Mouse (Mus musculus) cerebellum, adult (tissue): ENCODE results near the gene Pgap3.

ENCODE experiments used
- ATAC-seq: cut with Nextera tagmentation; 2 replicates; pipeline ENCODE4 v1.9.2; 2017; ENCODE audit warnings: mild to moderate bottlenecking, moderate library complexity, mixed read lengths; ENCODE audit not compliant: insufficient number of reproducible peaks, low FRiP score, low TSS enrichment

The Pgap3 gene

DNA sequence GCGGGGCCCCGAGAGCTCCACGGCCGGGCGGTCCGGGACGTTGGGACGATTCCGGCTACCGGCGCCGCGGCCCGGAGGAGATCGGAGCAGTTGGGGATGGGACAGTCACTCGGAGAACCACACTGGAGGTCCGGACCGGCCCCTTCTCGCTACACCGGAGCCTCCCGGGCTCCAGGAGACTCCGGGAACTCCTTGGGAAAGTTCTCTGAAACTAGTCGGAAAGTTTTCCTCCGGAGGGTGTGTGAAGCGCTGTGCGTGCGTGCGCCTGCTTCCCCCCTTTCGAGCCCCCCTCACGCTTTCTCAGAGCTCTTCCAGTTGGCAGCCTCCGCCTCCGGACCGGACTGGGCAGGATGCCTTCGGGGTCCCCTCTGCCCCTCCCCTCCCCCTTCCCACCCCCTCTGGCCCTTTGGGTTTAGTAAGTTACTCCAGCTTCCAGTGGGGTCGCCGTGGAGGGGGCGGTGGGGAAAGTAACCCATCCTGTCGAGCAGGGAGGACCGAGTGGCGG, 12.6 kb upstream of the Pgap3 start:
- ATAC-seq, result no peak

DNA sequence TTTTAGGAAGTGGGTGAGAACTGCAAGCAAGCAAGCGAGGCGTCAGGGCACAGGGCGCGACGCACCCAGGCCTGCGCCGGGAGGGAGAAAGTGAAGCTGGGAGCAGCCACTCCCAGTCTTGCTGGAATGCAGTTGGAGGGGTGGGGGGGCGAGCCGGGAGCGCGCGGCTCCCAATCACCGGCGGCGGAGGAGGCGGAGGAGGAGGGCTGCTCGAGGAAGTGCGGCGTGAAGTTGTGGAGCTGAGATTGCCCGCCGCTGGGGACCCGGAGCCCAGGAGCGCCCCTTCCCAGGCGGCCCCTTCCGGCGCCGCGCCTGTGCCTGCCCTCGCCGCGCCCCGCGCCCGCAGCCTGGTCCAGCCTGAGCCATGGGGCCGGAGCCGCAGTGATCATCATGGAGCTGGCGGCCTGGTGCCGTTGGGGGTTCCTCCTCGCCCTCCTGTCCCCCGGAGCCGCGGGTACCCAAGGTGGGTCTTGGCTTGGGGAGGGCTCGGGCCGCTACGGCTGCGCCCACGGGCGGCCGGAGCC, 12.0 kb upstream of the Pgap3 start, which contains the start of gene Erbb2:
Gene Erbb2, plus strand, starts transcription at position 198 of the 524 bp plus-strand sequence.
- ATAC-seq, result no peak

DNA sequence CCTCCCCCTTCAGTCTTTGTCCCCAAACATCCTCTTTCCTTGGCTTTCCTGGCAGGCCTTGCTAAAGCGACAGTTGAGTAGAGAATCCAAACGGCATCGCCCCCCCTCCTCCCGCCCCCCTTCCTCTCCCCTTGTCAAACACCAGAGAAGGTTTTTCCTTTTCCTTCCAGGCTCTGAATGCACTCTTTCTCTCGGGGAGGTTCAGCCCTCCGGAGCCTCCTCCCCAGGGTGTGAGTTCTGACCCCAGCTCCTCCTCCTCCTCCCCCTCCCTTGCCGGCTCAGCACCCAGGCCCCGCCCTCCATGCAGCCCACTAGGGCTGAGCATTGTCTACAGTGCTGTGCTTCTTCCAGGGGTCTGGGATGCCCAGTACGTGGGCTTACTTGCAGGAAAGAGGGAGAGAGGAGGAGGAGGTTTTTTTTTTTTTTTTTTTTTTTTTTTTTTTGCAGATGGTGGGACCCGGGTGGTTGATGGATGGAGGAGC, 9.1 kb upstream of the Pgap3 start:
- ATAC-seq, result no peak

DNA sequence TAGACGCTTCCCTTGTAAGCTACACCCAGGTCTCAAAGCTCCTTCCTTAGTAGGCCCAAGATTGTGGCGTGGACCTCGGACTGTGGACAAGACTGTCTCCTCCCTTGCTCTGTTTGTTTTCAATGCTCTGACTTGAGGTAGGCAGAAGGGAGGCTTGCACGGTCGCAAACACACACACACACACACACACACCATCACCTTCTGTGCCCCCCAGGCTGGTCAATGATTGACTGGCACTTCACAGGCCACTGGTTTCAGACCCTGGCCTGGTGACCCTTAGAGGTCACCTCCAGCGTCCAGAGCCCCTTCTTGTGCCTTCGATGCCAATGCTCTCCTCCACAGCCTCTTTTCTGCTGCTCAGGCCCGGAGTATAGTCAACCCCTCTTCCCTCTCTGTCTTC, 8.6 kb upstream of the Pgap3 start:
- ATAC-seq, result no peak

DNA sequence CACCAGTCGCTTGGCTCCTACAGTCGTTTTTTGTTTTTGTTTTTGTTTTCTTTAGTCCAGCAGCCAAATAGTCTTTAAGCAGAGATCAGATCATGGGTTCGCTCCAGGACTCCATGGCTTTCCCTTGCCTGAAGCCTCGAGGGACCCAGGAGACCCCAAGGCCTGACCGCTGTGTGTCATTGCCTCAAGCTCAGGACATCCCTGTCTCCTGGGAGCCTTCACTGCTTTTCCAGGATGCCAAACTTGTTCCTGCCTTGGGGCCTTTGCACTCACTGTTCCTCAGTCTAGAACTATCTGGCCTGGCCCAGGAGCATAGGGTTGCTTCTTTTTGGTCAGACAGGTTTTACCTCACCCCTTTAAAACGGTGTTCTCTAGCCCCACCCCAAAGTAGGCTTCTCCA, 6.3 kb upstream of the Pgap3 start:
- ATAC-seq, result no peak

DNA sequence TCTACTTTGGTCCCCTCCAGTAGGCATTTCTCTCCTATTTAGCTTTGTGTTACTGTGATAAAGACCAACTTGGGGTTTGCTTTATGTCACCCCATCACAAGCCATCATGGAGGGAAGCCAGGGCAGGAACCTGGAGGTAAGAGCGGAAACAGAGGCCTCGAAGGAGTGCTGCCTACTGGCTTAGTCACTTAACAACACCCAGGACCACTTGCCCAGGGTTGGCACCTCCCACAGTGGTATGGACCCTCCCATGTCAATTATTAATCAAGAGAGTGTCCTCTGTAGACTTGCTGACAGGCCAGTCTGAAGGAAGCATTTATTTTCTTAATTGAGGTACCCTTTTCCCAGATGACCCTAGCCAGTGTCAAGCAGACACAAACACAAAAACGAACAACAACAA, 526 bp upstream of the Pgap3 start:
- ATAC-seq, result no peak

DNA sequence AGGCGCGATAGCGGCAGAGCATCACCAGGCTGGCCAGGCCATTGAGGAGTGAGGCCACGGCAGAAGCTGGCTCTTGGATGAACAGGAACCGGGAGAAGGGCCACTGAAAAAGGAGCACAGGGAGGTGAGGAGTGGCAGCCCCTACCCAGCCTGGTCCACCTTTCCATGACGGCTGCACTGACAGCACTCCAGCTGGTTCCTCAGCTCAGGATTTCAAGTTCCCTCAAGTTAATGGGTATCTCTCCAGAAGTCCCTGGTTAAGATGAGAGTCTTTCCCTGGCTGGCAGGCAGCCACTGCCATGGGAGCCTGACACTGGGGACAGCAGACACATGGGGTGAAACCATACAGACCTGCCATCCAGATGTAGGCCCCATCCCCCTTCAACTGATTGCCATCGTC, 2.3 kb downstream of the Pgap3 start:
- ATAC-seq, result no peak

DNA sequence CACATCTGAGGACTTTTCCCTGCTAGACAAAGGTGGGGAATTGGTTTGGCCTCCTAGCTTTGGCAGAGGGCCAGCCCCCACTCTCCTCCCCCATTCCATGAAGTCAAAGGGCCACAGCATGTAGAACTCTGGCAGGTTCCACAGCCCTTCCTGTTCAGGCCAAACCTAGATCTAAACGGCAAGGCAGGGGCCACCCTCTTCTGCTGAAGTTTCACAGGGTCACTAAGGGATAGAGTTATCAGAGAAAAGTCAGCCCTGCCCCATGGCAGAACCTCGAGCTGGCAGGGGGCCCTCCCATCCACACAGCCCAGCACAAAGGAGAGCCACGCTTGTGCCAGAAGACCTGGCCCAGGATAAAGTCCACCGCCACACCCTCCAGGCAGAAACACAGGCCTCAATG, 5.2 kb downstream of the Pgap3 start:
- ATAC-seq, result no peak

DNA sequence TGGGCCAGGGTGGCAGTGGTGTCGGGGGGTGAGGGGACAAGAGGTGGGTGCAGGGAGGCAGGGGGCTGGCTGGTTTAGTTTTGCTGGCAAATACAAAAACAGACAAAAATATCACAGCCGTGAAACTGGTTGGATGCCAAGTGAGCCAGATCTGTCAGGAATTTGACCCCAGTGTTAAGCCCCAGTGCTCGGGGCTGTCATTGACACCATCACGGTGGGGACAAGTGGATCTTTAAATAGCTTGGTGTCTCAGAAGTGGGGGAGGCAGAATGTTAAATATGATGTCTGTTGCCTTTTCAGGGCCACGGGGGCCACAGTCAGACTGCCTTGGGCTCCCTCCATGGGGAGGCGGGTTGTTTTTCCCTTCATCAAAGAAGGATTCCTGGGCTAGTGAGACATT, 6.0 kb downstream of the Pgap3 start:
- no peak for ATAC-seq

DNA sequence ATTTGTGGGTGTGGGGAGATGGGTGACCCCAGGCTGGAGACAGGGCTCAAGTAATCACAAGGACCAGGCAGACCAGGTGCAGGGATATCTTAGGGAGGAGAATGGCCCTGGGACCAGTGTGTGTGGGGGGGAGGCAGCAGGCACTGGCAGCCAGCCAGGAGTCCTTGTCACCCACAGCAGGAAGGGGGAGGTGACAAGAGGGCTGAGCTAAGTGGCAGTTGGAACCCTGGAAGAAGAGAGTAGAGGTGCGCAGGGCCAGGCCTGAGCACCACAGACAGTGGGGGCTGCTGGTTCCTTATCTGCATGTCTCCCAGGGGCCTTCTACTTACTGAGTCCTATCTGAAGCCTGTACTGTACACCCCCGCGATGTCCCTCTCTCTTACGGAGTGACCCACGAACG, 7.0 kb downstream of the Pgap3 start:
- ATAC-seq, result no peak

DNA sequence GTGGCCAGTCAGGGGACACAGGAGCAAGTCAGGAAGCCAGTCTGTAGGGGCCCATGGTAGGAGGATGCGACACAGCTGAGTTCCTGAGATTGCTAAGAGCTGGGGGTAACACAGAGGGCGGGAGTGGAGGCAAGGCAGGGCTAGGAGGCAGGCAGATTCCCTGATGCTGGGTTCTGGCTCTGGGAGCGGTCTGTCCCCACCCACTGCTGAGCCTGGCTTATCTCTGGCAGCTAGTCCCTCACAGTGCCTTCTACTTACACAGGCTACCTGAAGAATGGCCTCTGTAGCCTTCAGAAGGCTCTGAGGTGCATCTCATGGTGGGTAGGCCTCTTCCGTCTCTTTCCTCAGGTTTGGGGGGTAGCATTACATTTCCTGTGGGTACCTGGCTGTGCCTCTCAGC, 7.6 kb downstream of the Pgap3 start:
- no peak for ATAC-seq

DNA sequence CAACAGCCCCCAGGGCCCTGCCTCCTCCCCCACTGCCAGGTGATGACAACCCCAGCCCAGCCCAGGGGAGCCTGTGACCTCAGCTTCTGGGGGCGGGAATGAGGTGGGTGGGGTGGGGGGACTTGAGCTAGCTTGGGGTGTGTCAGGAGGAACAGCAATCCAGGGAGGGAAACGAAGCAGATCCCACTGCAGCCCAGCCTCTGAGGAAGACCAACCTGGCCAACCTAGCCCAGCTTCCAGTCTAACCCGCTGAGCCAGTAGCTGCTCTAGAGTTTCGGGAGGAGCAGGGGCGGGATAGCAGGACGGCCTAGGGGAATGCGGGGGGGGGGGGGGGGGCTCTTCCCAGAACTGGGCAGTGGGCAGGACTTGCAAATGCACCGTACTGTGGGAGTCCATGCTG, 8.3 kb downstream of the Pgap3 start:
- no peak for ATAC-seq

DNA sequence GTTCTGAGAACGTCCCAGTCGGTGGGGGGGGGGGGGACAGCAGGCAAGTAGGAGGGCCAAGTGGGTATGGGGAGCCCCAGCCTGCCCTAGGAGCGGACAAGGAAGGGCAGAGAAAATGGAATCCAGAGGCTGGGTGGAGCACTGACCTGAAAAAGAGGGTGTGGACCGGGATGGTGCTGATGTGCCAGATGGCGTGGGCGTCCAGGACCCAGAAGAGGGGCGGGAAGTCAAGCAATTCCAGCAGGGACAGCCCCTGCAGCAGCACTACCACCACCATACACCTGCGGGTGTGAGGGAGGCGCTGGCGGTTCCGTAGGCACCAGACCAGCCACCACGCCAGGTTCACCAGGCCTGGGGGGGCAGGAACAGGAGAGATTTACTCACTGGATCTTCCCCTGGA, 10.1 kb downstream of the Pgap3 start:
- no peak for ATAC-seq

DNA sequence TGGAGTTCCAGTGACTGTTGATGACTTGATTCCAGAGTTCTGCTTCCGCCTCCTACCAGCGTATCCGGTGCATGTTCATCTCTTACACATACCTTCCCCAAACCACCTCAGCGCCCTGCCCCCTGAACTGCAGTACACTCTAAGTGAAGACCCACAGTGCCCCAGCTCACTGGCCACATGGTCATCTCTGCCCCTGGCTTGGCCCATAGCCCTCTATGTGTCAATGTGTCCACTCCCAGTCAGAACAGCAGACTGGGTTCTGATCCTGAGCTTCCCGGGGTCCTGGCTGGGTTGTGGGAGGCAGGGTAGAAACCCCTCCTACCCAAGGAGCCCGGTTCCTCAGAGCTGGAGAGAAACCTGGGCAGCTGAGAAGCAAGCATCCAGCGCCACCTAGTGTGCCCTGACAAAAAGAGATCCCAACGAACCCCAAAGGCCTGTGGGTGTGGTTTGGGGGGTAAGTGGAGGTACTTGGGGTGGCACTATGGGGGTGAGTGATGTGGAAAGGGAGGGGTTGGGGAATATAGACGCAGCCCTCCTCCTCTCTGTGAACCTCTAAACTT, 11.0 kb downstream of the Pgap3 start:
- no peak for ATAC-seq

DNA sequence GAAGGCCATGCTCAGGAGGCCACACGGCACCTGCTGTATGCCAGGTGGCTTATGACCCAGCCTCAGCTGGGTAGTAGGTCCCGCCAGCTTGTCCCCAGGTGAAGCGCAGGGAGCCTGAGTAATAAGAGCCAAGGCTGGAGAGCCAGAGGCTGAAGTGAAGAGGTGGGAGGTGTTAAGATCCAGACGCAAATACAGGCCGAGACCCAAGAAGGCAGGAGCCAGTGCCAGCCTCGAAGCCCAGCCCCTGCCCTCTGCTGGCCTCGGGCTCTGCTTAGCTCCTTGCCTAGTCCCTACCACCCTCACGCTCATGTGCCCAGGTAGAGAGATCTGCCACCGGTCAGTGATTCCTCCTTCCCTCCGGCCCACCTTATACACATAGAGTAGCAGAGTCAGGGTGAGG, 12.0 kb downstream of the Pgap3 start:
- no peak for ATAC-seq

DNA sequence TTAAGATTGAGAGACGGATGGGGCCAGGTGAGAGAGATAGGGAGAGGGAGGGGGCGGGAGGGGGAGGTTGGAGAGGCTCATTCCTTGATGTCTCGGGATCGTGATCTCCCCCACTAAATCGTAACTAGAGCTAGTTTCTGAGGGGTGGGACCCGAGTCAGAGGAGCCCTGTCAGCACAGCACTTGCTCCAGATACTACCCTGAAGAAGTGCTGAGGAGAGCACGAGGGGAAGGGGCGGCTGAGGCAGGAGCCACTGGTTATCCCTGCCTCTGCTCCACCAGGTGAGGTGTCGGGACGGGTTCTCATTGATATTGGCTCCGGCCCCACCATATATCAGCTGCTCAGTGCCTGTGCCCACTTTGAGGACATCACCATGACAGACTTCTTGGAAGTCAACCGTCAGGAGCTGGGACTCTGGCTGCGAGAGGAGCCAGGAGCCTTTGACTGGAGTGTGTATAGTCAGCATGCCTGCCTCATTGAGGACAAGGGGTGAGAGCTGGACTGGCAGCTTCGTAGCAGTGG, 13.2 kb downstream of the Pgap3 start:
- no peak for ATAC-seq

DNA sequence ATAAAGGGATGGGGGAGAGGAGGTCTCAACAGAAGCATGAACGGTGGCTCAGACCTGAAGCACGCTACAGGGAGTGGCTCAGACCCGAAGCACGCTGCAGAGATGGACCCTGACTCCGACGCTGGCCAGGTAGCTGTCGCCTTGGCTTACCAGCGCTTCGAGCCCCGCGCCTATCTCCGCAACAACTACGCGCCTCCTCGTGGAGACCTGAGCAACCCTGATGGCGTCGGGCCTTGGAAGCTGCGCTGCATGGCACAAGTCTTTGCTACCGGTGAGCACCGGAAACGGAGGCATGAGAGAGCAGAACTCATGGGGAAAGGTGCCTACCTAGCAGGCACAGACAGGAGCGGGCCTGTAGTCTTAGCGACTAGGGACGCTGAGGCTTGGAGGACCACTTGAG, 13.7 kb downstream of the Pgap3 start:
- ATAC-seq, result no peak

DNA sequence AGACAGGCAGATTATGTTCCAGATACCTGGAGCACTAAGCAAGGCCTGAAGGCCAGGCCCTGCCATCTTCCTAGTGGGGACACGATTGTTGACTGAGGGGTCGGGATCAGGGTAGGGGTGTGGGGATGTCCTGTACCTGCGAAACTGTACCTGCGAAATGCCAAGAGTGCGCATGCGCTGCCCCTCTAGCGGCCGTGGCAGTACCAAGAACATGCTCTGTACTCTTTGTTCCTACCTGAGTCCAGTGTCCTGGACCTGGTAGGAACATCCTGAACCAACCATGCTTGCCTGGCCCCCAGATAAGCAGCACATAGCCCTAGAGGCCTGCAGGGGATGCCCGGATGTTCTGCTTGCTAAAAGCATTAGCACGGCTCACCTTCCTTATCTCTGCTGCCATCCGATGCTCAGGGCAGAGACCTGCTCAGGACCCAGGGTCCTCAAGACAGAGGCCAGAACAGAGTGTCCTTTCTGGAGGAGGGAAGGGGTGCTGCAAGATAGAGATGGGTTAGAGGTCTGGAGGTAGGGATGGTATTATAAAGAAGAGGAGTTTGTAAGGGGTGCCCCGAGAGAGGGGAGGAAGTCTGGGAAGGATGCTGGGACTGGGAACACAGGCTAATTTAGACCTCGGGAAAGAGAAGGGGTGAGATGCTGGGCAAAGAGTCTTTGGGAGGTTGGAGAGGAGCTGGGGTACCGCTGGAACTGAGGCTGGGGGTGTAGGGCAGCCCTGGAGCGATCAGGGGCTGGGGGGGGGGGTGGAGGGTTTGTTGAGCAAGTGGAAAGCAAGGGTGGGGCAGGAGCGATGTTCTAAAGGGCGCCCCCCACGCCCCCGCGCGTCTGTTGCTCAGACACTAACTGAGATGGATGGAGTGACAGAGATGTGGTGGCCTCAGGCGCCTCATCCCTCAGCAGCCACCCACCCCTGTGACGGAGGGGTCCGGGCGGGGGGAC, 14.4 kb downstream of the Pgap3 start, which contains the start of gene Pnmt:
Gene Pnmt, plus strand, starts transcription at position 813 of the 948 bp plus-strand sequence.
- ATAC-seq, result no peak

DNA sequence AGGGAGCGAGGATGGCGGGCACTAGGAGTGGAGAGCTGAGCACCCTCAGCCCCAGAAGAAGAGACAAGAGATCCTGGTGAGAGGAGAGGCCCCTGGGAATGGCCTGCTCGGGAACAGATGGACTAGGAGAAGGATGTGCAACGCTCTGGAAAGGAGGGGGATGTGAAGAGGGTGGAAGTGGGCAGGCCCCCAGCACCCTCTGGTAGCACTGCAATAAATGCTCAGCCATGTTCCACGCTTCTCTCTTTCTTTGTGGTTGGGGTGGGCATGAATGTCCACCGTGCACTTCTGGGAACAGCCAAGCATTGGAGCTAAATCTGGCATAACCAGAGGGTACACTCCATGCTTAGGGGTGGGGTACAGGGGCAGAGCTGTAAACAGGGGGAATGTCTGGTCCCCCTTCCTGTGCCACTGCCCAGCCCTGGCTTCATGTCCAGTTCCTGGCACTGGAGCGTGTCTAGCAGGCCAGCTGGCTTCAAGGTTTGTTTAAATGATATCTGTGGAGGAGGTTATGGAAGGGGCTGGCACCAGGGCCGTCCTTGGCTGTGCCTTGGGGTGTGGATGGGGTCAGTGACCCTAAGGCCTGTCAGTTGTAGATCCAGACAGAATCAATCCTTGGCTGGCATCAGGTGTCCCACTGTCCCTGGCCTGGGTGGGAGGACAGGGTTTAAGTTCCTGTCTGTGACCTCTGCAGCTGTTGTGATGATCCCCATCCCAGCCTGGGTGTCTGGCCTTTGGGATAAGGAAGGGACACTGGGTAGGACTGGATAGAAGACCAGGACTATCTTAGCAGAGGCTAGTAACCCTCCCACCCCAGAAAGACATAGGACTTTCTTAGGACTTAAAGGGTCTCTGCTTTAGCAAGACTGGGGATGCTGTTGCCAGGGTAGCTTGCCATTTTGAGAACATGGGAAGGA, 15.3 kb downstream of the Pgap3 start:
- no peak for ATAC-seq

DNA sequence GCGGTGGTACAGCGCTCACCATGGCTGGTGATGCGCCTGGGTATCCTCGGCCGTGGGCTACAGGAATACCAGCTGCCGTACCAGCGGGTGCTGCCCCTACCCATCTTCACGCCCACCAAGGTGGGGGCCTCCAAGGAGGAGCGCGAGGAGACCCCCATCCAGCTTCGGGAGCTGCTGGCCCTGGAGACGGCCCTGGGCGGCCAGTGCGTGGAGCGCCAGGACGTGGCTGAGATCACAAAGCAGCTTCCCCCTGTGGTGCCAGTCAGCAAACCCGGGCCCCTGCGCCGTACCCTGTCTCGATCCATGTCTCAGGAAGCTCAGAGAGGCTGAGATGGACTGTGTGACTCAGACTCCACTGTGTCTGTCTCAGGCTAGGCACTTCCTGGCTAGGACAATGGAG, 16.1 kb downstream of the Pgap3 start:
- ATAC-seq, result no peak
